Mouse (Mus musculus) heart, adult 2 months (tissue): ENCODE data around the gene Gsk3a. TPM values are rescaled to one million over a fixed set of nuclear protein-coding genes. Genes with fewer than 3 reads are reported as not detected.

ENCODE experiments used
- DNase-seq, 2 experiments: peaks; one replicate each; pipeline ENCODE4 v3.0.0; 2021
- H3K27ac ChIP-seq: fragments of 200-600 bp; 2 replicates; pipeline ENCODE4 v1.8.1; 2022
- H3K27me3 ChIP-seq: fragments of 200-500 bp; 2 replicates; pipeline ENCODE4 v1.6.1; 2012; ENCODE audit warnings: mild to moderate bottlenecking, low read length, inconsistent platforms, mixed read lengths; ENCODE audit not compliant: control insufficient read depth, insufficient read depth
- H3K36me3 ChIP-seq: fragments of 200-500 bp; 2 replicates; pipeline ENCODE4 v1.6.1; 2012; ENCODE audit warnings: low read length, inconsistent platforms; ENCODE audit not compliant: control insufficient read depth, insufficient read depth
- H3K4me1 ChIP-seq: fragments of 200-500 bp; 2 replicates; pipeline ENCODE4 v1.6.1; 2011; ENCODE audit warnings: low read length; ENCODE audit not compliant: control insufficient read depth, insufficient read depth
- H3K4me3 ChIP-seq: fragments of 200-600 bp; 2 replicates; pipeline ENCODE4 v1.8.1; 2022
- H3K79me2 ChIP-seq: fragments of 200-500 bp; replicated peaks from 2 replicates; pipeline ENCODE4 v1.6.1; 2012; ENCODE audit warnings: mild to moderate bottlenecking, inconsistent platforms, low read length, moderate library complexity, mixed read lengths; ENCODE audit not compliant: control insufficient read depth, insufficient read depth
- H3K9ac ChIP-seq: fragments of 200-500 bp; 2 replicates; pipeline ENCODE4 v1.6.1; 2012; ENCODE audit warnings: low read depth, mild to moderate bottlenecking, control low read depth, inconsistent platforms, low read length, mixed read lengths
- CTCF ChIP-seq: fragments of 200-600 bp; IDR thresholded peaks from 2 replicates; pipeline ENCODE4 v1.8.1; 2022; ENCODE audit warnings: antibody characterized with exemption, mild to moderate bottlenecking, moderate library complexity
- EP300 ChIP-seq: fragments of 200-500 bp; IDR thresholded peaks from 2 replicates; pipeline ENCODE4 v1.6.1; 2011; ENCODE audit warnings: low read depth, low read length, control low read depth; ENCODE audit not compliant: insufficient read depth
- POLR2A ChIP-seq: fragments of 200-500 bp; IDR thresholded peaks from 2 replicates; pipeline ENCODE4 v1.6.1; 2011; ENCODE audit warnings: mild to moderate bottlenecking, low read depth, low read length, control low read depth; ENCODE audit not compliant: insufficient read depth
- WGBS: fragments of 180-500 bp; shearing (Covaris S2); methylation state at CpG from one replicate; pipeline ENCODE4 v1.1.7; 2018; 5-methylcytosine and 5-hydroxymethylcytosine counted together
- intact Hi-C: fragments of 180-260 bp; cut with DNase I; formaldehyde crosslinking; loops from one replicate; pipeline ENCODE4 v1.15.1; 2025
- polyA plus RNA-seq: library from polyadenylated mRNA; depleted of rRNA; stranded (reverse); fragments of >200 nt; gene quantifications from 2 replicates; pipeline ENCODE4 v1.2.3, GENCODE M21; 2012
- total RNA-seq, 2 experiments: library from RNA; stranded (reverse); gene quantifications; 2 replicates each; pipeline ENCODE4 v1.2.3; 2021

Gene Gsk3a
- total and polyA plus RNA-seq, 3 experiments: 61.7 to 105 (median 69.4) TPM

DNA sequence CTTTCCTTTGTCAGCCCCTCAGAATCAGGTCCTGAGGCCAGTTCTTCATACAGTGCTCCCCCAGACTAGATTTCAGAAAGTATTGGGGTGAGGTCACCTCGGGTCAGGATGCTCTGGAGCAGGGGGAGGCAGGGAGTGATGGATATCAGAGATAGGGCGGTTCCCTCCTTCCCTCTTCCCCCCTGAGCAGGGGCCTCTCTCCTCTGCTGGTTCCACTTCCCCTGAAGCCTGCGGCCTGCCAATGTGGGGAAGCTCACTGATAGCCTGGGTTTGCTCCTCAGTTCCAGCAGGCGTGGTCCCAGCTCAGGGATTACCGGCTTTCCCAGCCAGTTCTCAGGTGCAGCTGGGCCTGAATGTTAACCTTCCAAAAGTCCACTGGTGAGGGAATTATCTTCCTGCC, 46.0 kb upstream of the Gsk3a start:
- Histone ChIP-seq H3K79me2 (no peaks in the 10 kb centered on the region), H3K4me1 (peaks cover 20% of the 10 kb centered on the region), H3K9ac (no peak overlapping the region), H3K36me3 (no peaks in the 10 kb centered on the region), H3K27me3 (no peaks in the 10 kb centered on the region), H3K27ac (peak overlapping the region; percentile 33; the same call in 1 of the 2 replicates), H3K4me3 (no peak overlapping the region; the same call in 1 of the 2 replicates)
- no peak for TF ChIP-seq POLR2A
- no peak for TF ChIP-seq EP300
- TF ChIP-seq CTCF: no peak
- peak; percentile 51 to 53 for DNase-seq
- intact Hi-C loops: loop anchor here (1.0 kb wide), 1 partner anchor 33 kb away; no protein-coding TSS in a partner anchor
- 10% methylated on average over 5 of the region's 5 CpGs for WGBS

DNA sequence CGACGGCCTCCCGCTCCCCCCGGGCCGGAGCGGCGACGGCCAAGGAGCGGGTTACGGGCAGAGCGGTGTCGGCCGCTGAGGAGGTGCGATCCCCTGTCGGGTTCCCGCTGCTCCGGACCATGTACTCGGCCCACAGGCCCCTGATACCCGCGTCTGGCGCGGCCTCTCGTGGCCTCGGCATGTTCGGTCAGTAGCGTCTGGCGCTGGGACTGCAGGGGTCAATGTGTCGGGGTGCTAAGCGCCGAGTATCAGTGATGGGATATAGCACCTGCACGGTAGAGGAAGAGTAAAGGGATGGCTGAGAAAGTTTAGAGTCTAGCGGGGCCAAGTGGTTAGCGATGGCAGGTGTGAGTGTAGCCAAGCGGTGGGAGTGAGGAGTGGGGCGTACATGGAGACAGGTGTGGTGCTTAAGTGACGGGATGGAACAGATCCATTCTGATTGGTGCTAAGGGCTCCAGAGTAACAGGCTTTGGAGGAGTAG, 45.1 kb upstream of the Gsk3a start:
- peak; percentile 25; the same call in 1 of the 2 replicates for TF ChIP-seq CTCF
- TF ChIP-seq EP300: no peak
- TF ChIP-seq POLR2A: no peak
- peak overlapping the region; percentile 87 for H3K4me3 ChIP-seq
- DNase-seq: peak in 1 of 2 experiments; percentile 74
- H3K9ac ChIP-seq: peak overlapping the region; percentile 68
- H3K36me3 ChIP-seq: peaks cover 1% of the 10 kb centered on the region; the same call in 1 of the 2 replicates
- peaks cover 20% of the 10 kb centered on the region for H3K4me1 ChIP-seq
- H3K27ac ChIP-seq: peak overlapping the region; percentile 98
- H3K27me3 ChIP-seq: no peaks in the 10 kb centered on the region
- WGBS: 1% methylated on average over 32 of the region's 36 CpGs
- intact Hi-C loops: no loop called here
- no peaks in the 10 kb centered on the region for H3K79me2 ChIP-seq

DNA sequence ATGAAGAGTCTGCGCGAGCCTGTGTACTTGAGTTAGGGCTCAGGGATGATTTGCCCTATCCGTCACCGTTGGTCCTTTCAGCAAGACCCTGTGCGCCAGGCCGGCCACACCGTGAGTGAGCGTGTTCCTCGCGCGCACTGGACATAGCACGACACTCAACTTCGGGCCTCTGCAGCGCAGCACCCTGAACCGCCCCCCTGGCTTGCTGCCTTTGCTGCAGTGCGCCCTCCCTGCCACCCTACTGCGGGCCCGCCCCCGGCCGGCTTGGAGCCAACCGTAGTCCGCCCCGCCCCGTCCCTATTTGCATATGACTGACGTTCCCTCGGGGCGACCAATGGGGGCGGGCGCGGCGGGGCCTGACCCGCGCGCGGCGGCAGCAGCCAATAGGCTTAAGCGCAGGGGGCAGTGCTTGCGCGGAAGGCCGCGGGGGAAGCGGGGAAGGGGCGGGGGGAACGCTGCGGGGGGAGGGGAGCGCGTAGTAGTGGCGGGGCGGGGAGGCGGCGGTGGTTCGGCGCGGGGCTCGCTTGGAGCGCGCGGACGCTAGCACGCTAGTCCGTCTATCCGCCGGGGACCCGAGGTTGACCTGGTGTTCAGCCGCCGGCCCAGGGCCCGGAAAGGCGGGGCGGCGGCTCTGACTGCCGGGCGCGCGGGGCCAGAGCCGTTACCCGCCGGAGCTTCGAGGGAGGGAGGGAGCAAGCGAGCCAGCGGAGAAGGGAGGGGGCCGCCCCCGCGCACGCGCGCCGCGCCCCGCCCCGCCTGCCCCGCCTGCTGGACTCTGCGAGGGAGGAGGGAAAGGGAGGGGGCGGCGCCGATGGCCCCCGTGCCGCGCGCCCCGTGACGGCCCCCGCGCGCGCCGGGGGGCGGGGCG, 44.3 kb upstream of the Gsk3a start:
- Histone ChIP-seq H3K4me1 (peaks cover 25% of the 10 kb centered on the region), H3K4me3 (peak overlapping the region; percentile 87), H3K9ac (peak overlapping the region; percentile 86), H3K36me3 (peaks cover 3% of the 10 kb centered on the region; the same call in 1 of the 2 replicates), H3K79me2 (no peaks in the 10 kb centered on the region), H3K27me3 (no peaks in the 10 kb centered on the region), H3K27ac (peak overlapping the region; percentile 98)
- intact Hi-C loops: no loop called here
- WGBS: under 1% methylated on average over 77 of the region's 108 CpGs
- DNase-seq: peak; percentile 97 to 98
- peak; percentile 72; the same call in 1 of the 2 replicates for TF ChIP-seq EP300
- TF ChIP-seq POLR2A: peak; percentile 93
- peak; percentile 7; the same call in 1 of the 2 replicates for TF ChIP-seq CTCF

DNA sequence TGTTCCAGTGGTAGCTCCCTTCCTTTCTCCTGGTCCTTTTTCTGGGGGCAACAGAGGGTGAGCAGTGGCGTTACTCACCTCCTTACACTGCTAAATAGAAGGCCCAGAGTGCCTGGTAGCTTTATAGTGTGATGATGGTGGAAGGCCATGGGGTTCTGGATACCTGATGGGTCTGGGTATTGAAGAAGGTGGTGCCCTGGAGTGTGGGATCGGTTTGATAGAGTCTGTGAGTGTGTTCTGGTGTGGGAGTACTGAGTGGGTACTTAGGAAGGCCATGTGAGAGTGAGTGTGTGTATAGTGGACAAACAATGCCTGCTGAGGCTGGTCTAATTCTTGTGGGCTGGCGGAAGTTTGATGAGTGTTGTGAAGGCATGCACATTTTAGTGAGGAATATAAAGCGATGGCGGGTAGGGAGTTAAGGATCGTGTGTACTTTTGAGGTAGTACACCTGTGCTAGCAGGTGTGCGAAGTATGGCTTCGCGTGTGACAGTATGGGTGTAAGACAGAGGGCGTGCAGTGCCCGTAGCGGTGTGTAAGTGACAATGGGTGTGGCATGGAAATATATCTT, 43.6 kb upstream of the Gsk3a start:
- no peak for TF ChIP-seq CTCF
- no peak for TF ChIP-seq EP300
- no peak for TF ChIP-seq POLR2A
- peak overlapping the region; percentile 97 for H3K27ac ChIP-seq
- no peaks in the 10 kb centered on the region for H3K79me2 ChIP-seq
- peak; percentile 8 to 32 for DNase-seq
- H3K4me1 ChIP-seq: peaks cover 25% of the 10 kb centered on the region
- peak overlapping the region; percentile 35 for H3K9ac ChIP-seq
- peaks cover 3% of the 10 kb centered on the region; the same call in 1 of the 2 replicates for H3K36me3 ChIP-seq
- no peaks in the 10 kb centered on the region for H3K27me3 ChIP-seq
- H3K4me3 ChIP-seq: peak overlapping the region; percentile 35
- WGBS: 16% methylated on average over 12 of the region's 12 CpGs
- intact Hi-C loops: no loop called here

DNA sequence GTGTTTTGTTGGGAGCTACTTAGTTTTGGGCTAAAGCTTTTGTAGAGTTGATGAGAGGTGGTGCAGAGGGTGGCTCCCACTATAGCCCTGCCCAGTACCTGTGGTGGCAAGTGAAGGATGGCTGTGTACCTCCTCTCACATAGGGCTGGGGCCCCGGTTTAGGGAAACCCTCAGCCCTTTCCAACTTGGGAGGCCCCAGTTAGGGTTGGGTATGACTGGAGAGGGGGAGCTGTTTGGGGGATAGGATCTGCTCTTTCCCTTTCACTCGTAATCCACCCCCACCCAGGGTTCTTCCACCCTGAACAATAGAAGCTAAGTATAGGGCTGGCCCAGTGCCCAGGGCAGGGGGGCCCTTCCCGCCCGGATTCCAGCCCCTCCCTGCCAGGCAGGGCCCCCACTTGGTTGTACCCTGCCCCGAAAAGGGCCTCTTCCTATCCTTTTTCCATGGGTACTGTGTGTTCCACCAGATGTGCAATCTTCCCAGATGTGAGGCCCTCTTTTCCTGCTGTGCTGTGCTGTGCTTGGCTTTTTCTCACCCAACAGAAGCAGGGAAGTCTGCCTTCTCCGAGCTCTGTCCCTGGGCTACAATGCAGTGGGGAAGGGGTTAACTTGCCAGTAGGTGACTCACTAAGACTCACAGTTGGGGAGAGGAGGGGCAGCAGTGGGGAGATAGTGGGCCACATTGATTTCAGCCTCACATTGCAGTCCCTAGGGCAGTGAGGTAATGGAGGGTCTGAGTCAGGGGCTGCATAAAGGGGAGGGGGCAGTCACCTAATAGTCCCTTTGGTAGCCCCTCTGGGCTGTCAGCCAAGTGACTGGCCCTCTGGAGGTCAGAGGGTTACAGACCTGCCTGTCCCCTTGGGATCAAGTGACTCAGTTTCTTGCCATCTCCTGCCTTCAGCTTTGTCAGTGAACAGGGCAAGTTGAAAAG, 42.5 kb upstream of the Gsk3a start:
- peak; percentile 80 to 83 for DNase-seq
- peak overlapping the region; percentile 97 for H3K27ac ChIP-seq
- intact Hi-C loops: no loop called here
- H3K4me1 ChIP-seq: peaks cover 25% of the 10 kb centered on the region
- TF ChIP-seq POLR2A: 0 out of 2 replicates have a peak, but pooled peaks have one; percentile 36
- TF ChIP-seq EP300: peak; percentile 43; the same call in 1 of the 2 replicates
- no peak for TF ChIP-seq CTCF
- peak overlapping the region; percentile 91 for H3K4me3 ChIP-seq
- 3% methylated on average over 6 of the region's 6 CpGs for WGBS
- no peaks in the 10 kb centered on the region for H3K27me3 ChIP-seq
- peaks cover 3% of the 10 kb centered on the region for H3K36me3 ChIP-seq
- H3K79me2 ChIP-seq: no peaks in the 10 kb centered on the region; the same call in none of the 2 replicates
- H3K9ac ChIP-seq: peak overlapping the region; percentile 86
